Mouse (Mus musculus) lung, postnatal 0 days (tissue): ENCODE results near the gene Aggf1. TPM values are rescaled to one million over a fixed set of nuclear protein-coding genes. Genes with fewer than 3 reads are reported as not detected.
"Not testable (repeated sequence)": the region's sequence is repeated elsewhere in the genome, so short reads cannot be mapped to it uniquely, and the experiment has no call there.

ENCODE experiments used
- ATAC-seq: fragments of 200-750 bp; cut with Nextera tagmentation; 2 replicates; pipeline ENCODE4 v1.8.0; 2017; ENCODE audit warnings: moderate library complexity
- DNase-seq: peaks from one replicate; pipeline ENCODE4 v3.0.0-alpha.2; 2016; ENCODE audit warnings: low spot score
- H3K27ac ChIP-seq: fragments of 300-500 bp; sonication (generic); 2 replicates; pipeline ENCODE4 v1.5.1; 2014; ENCODE audit warnings: antibody characterized with exemption, mild to moderate bottlenecking, low read length, mixed read lengths
- H3K27me3 ChIP-seq: fragments of 300-500 bp; sonication (generic); replicated peaks from 2 replicates; pipeline ENCODE4 v1.6.1; 2014; ENCODE audit warnings: low read length, mixed read lengths; ENCODE audit not compliant: insufficient read depth
- H3K36me3 ChIP-seq: fragments of 300-500 bp; sonication (generic); 2 replicates; pipeline ENCODE4 v1.6.1; 2014; ENCODE audit warnings: low read length, mixed read lengths; ENCODE audit not compliant: insufficient read depth
- H3K4me1 ChIP-seq: fragments of 300-500 bp; sonication (generic); 2 replicates; pipeline ENCODE4 v1.6.1; 2014; ENCODE audit warnings: antibody characterized with exemption, low read depth, low read length, mixed read lengths; ENCODE audit not compliant: insufficient read depth
- H3K4me2 ChIP-seq: fragments of 300-500 bp; sonication (generic); replicated peaks from 2 replicates; pipeline ENCODE4 v1.6.1; 2014; ENCODE audit warnings: low read depth, mild to moderate bottlenecking, low read length, moderate library complexity, mixed read lengths
- H3K4me3 ChIP-seq: fragments of 300-500 bp; sonication (generic); 2 replicates; pipeline ENCODE4 v1.5.1; 2014; ENCODE audit warnings: low read depth, low read length
- H3K9ac ChIP-seq: fragments of 300-500 bp; sonication (generic); replicated peaks from 2 replicates; pipeline ENCODE4 v1.6.1; 2014; ENCODE audit warnings: low read depth, mild to moderate bottlenecking
- H3K9me3 ChIP-seq: fragments of 300-500 bp; sonication (generic); 2 replicates; pipeline ENCODE4 v1.6.1; 2016; ENCODE audit warnings: low read length, mixed read lengths
- CTCF ChIP-seq: IDR thresholded peaks from 2 replicates; pipeline ENCODE4 v1.5.1; 2016; ENCODE audit warnings: antibody characterized with exemption, mild to moderate bottlenecking
- EP300 ChIP-seq: IDR thresholded peaks from 2 replicates; pipeline ENCODE4 v1.6.1; 2016; ENCODE audit warnings: antibody characterized with exemption, mild to moderate bottlenecking, control low read depth
- WGBS: fragments of 180-500 bp; shearing (Covaris S2); extraction: QIAGEN DNeasy Blood & Tissue Kit; methylation state at CpG from one replicate; pipeline ENCODE4 v1.1.7; 2014; 5-methylcytosine and 5-hydroxymethylcytosine counted together
- polyA plus RNA-seq: library from polyadenylated mRNA; unstranded; fragments of >200 nt; fragmentation: Nextera tagmentation; extraction: Ambion mirVana; gene quantifications from 2 replicates; pipeline ENCODE4 v1.2.1, GENCODE M21; 2015

Aggf1 gene
- polyA plus RNA-seq, 1 experiment from 2014 or later, result 24.2 TPM

- no peak overlapping the region for H3K27ac ChIP-seq
- no peaks in the 10 kb centered on the region for H3K4me1 ChIP-seq
- H3K36me3 ChIP-seq, result no peaks in the 10 kb centered on the region
- H3K4me2 ChIP-seq, result peak overlapping the region; percentile 39
- peak; percentile 77 for ATAC-seq
- no peak for TF ChIP-seq EP300
- peak; percentile 85 for TF ChIP-seq CTCF
- no peak overlapping the region for H3K9ac ChIP-seq
- no peaks in the 10 kb centered on the region for H3K27me3 ChIP-seq
- H3K4me3 ChIP-seq, result 0 out of 2 replicates have a peak overlapping the region, but pooled peaks have one; percentile 10
- peak; percentile 92 for DNase-seq
- no peaks in the 10 kb centered on the region for H3K9me3 ChIP-seq
- 30% methylated on average over 24 of the region's 24 CpGs for WGBS
These were observed 15.0 kb upstream of the Aggf1 start for GRCm38 (mm10) chr13:95389866-95390865.

- H3K27ac ChIP-seq, result no peak overlapping the region
- H3K27me3 ChIP-seq, result no peaks in the 10 kb centered on the region
- TF ChIP-seq EP300, result no peak
- TF ChIP-seq CTCF, result no peak
- H3K9me3 ChIP-seq, result no peaks in the 10 kb centered on the region
- no peaks in the 10 kb centered on the region for H3K4me1 ChIP-seq
- no peaks in the 10 kb centered on the region for H3K36me3 ChIP-seq
- WGBS, result 80% methylated on average over 5 of the region's 5 CpGs
- no peak overlapping the region for H3K9ac ChIP-seq
- no peak overlapping the region for H3K4me3 ChIP-seq
- ATAC-seq (no peak), DNase-seq (no peak)
- H3K4me2 ChIP-seq, result no peak overlapping the region
These were observed 13.1 kb upstream of the Aggf1 start for GRCm38 (mm10) chr13:95388226-95388625.

GRCm38 (mm10) chr13:95382418-95382817 is 7.3 kb upstream of the Aggf1 start:
- Histone ChIP-seq H3K9ac (no peak overlapping the region), H3K27ac (no peak overlapping the region), H3K36me3 (no peaks in the 10 kb centered on the region), H3K4me2 (no peak overlapping the region), H3K9me3 (no peaks in the 10 kb centered on the region), H3K27me3 (no peaks in the 10 kb centered on the region), H3K4me1 (no peaks in the 10 kb centered on the region), H3K4me3 (no peak overlapping the region)
- 58% methylated on average over 5 of the region's 5 CpGs for WGBS
- DNase-seq (no peak), ATAC-seq (no peak)
- TF ChIP-seq EP300 (no peak), CTCF (no peak)

- WGBS, result 72% methylated on average over 3 of the region's 3 CpGs
These were observed 3.5 kb upstream of the Aggf1 start for GRCm38 (mm10) chr13:95378696-95379095.

GRCm38 (mm10) chr13:95376689-95377289 is 1.6 kb upstream of the Aggf1 start:
- not testable (repeated sequence) for H3K4me1 ChIP-seq, H3K27ac ChIP-seq, H3K27me3 ChIP-seq, H3K4me2 ChIP-seq, H3K9ac ChIP-seq, H3K4me3 ChIP-seq, H3K36me3 ChIP-seq, ATAC-seq, H3K9me3 ChIP-seq, DNase-seq
- WGBS, result 94% methylated on average over 11 of the region's 11 CpGs

More at GRCm38 (mm10) chr13:95378696-95379095, 3.5 kb upstream of the Aggf1 start:
- no peaks in the 10 kb centered on the region for H3K36me3 ChIP-seq
- no peak overlapping the region for H3K4me2 ChIP-seq
- no peaks in the 10 kb centered on the region for H3K27me3 ChIP-seq
- H3K9ac ChIP-seq, result no peak overlapping the region
- H3K4me1 ChIP-seq, result peaks cover 5% of the 10 kb centered on the region; the same call in 1 of the 2 replicates
- no peak overlapping the region for H3K4me3 ChIP-seq
- ATAC-seq, result no peak
- TF ChIP-seq CTCF, result no peak
- no peak for TF ChIP-seq EP300
- no peak for DNase-seq
- no peaks in the 10 kb centered on the region for H3K9me3 ChIP-seq
- H3K27ac ChIP-seq, result no peak overlapping the region

GRCm38 (mm10) chr13:95375554-95375914 is 382 bp upstream of the Aggf1 start:
- DNase-seq (no peak), ATAC-seq (0 out of 2 replicates have a peak, but pooled peaks have one; percentile 6)
- WGBS, result 21% methylated on average over 6 of the region's 6 CpGs
- Histone ChIP-seq H3K36me3 (peaks cover 6% of the 10 kb centered on the region; the same call in 1 of the 2 replicates), H3K27me3 (no peaks in the 10 kb centered on the region), H3K4me3 (peak overlapping the region; percentile 91), H3K9ac (peak overlapping the region; percentile 95), H3K4me1 (peaks cover 5% of the 10 kb centered on the region; the same call in 1 of the 2 replicates), H3K9me3 (no peaks in the 10 kb centered on the region), H3K27ac (peak overlapping the region; percentile 95), H3K4me2 (peak overlapping the region; percentile 87)
- TF ChIP-seq CTCF (no peak), EP300 (no peak; the same call in 1 of the 2 replicates)
